Mouse (Mus musculus) intestine, embryonic 15.5 days (tissue): ENCODE measurements around the gene 4430402I18Rik. TPM values are rescaled to one million over a fixed set of nuclear protein-coding genes. Genes with fewer than 3 reads are reported as not detected.

Experiments
- ATAC-seq: fragments of 200-750 bp; cut with Nextera tagmentation; 2 replicates; pipeline ENCODE4 v1.8.0; 2017; ENCODE audit warnings: moderate TSS enrichment, moderate library complexity
- H3K27ac ChIP-seq: fragments of 300-500 bp; sonication (generic); 2 replicates; pipeline ENCODE4 v1.5.1; 2015; ENCODE audit warnings: mild to moderate bottlenecking, inconsistent platforms
- H3K27me3 ChIP-seq: fragments of 300-500 bp; sonication (generic); replicated peaks from 2 replicates; pipeline ENCODE4 v1.6.1; 2015; ENCODE audit warnings: inconsistent platforms
- H3K36me3 ChIP-seq: fragments of 300-500 bp; sonication (generic); 2 replicates; pipeline ENCODE4 v1.6.1; 2015; ENCODE audit warnings: inconsistent platforms
- H3K4me1 ChIP-seq: fragments of 300-500 bp; sonication (generic); replicated peaks from 2 replicates; pipeline ENCODE4 v1.6.1; 2015; ENCODE audit warnings: inconsistent platforms
- H3K4me2 ChIP-seq: fragments of 300-500 bp; sonication (generic); replicated peaks from 2 replicates; pipeline ENCODE4 v1.6.1; 2015; ENCODE audit warnings: mild to moderate bottlenecking, inconsistent platforms
- H3K4me3 ChIP-seq: fragments of 300-500 bp; sonication (generic); replicated peaks from 2 replicates; pipeline ENCODE4 v1.5.1; 2015; ENCODE audit warnings: inconsistent platforms
- H3K9ac ChIP-seq: fragments of 300-500 bp; sonication (generic); 2 replicates; pipeline ENCODE4 v1.6.1; 2015; ENCODE audit warnings: inconsistent platforms
- H3K9me3 ChIP-seq: fragments of 300-500 bp; sonication (generic); 2 replicates; pipeline ENCODE4 v1.6.1; 2016; ENCODE audit warnings: inconsistent platforms
- WGBS: fragments of 180-500 bp; shearing (Covaris S2); methylation state at CpG from one replicate; pipeline ENCODE4 v1.1.7; 2015; 5-methylcytosine and 5-hydroxymethylcytosine counted together
- polyA plus RNA-seq: library from polyadenylated mRNA; unstranded; fragments of >200 nt; fragmentation: Nextera tagmentation; extraction: Ambion mirVana; gene quantifications from 2 replicates; pipeline ENCODE4 v1.2.1, GENCODE M21; 2015

Gene 4430402I18Rik
- polyA plus RNA-seq, 1 experiment from 2014 or later = 1.1 TPM

DNA sequence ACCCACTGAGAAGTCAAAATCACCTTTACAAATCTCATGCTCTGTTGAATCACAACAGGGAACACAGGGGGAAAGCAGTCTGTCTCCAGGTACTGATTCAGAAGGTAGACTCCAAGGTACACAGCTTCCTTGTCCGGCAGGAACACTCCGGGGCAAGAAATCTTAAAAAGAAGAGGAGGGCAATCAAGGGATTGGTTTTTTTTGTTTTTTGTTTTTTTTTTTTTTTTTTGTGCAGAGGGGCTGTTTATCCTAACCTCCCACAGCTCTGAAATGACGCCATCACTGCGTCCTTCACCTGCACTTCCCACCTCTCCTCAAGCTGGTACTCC, 4.1 kb downstream of the 4430402I18Rik start:
- H3K9ac ChIP-seq = peak overlapping the region; percentile 77; the same call in 1 of the 2 replicates
- 0 out of 2 replicates have a peak overlapping the region, but pooled peaks have one; percentile 77 for H3K27ac ChIP-seq
- H3K4me1 ChIP-seq = 0 out of 2 replicates have a peak, but pooled peaks cover 10% of the 10 kb centered on the region
- peak overlapping the region; percentile 85 for H3K4me3 ChIP-seq
- ATAC-seq = peak; percentile 16; the same call in 1 of the 2 replicates
- H3K27me3 ChIP-seq = no peaks in the 10 kb centered on the region
- 2% methylated on average over 4 of the region's 4 CpGs for WGBS
- no peaks in the 10 kb centered on the region for H3K36me3 ChIP-seq
- peak overlapping the region; percentile 89 for H3K4me2 ChIP-seq
- no peaks in the 10 kb centered on the region for H3K9me3 ChIP-seq

DNA sequence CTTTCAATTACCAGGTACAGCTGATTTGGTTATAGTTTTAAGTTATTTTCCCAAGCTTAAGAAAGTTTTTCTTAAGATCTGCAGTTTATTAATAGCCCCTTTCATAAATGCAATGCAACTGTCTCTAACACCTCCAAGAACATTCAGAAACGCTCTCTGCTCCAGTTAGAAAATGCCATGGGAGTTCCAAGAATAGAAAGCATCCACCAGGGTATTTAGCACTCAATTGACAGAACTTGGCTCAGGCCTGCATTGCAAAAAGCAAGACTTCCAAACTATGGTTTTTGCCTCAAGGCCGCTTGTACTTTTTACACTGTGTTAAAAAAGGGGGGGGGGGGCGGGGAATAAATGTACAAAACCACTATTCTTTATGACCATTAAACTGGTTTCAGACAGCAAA, 4.5 kb downstream of the 4430402I18Rik start:
- H3K4me3 ChIP-seq = no peak overlapping the region
- no peaks in the 10 kb centered on the region for H3K27me3 ChIP-seq
- H3K36me3 ChIP-seq = no peaks in the 10 kb centered on the region
- no peak overlapping the region for H3K27ac ChIP-seq
- H3K9ac ChIP-seq = no peak overlapping the region
- WGBS = 53% methylated on average over 3 of the region's 3 CpGs
- 0 out of 2 replicates have a peak, but pooled peaks cover 10% of the 10 kb centered on the region for H3K4me1 ChIP-seq
- H3K4me2 ChIP-seq = peak overlapping the region; percentile 89
- no peaks in the 10 kb centered on the region for H3K9me3 ChIP-seq
- no peak for ATAC-seq

DNA sequence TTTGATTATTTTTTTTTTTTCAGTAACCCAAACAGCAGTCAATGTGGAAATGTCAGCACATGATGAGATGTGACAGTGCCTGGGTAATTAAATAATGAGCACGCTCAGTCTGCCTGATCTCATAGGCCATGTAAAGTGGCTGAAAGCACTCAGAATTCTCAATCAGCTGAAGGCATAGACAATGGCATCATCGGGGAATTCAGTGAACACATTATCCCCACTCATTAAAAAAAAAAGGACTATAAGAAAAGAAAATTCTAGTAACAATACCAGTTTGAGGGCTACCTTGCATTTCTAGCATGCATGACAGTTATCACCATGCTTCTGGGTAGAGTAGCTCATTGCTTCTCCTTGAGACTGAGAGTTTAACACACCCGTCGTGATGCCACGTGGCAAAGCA, 16.3 kb downstream of the 4430402I18Rik start:
- no peaks in the 10 kb centered on the region for H3K4me1 ChIP-seq
- H3K9ac ChIP-seq = no peak overlapping the region
- no peaks in the 10 kb centered on the region for H3K36me3 ChIP-seq
- H3K4me2 ChIP-seq = no peak overlapping the region
- H3K4me3 ChIP-seq = no peak overlapping the region
- H3K9me3 ChIP-seq = no peaks in the 10 kb centered on the region
- no peak for ATAC-seq
- WGBS = 77% methylated on average over 5 of the region's 5 CpGs
- H3K27ac ChIP-seq = no peak overlapping the region
- H3K27me3 ChIP-seq = no peaks in the 10 kb centered on the region

- Histone ChIP-seq H3K27me3 (no peaks in the 10 kb centered on the region), H3K4me3 (no peak overlapping the region), H3K4me2 (no peak overlapping the region), H3K9me3 (no peaks in the 10 kb centered on the region), H3K4me1 (no peaks in the 10 kb centered on the region), H3K27ac (no peak overlapping the region), H3K36me3 (no peaks in the 10 kb centered on the region), H3K9ac (no peak overlapping the region)
- ATAC-seq = no peak
- WGBS = 34% methylated on average over 2 of the region's 2 CpGs
Observed at GRCm38 (mm10) chr19:28947311-28947710, 20.3 kb downstream of the 4430402I18Rik start.

- Histone ChIP-seq H3K27ac (no peak overlapping the region), H3K9ac (no peak overlapping the region), H3K4me3 (no peak overlapping the region), H3K27me3 (no peaks in the 10 kb centered on the region), H3K4me2 (no peak overlapping the region), H3K36me3 (no peaks in the 10 kb centered on the region), H3K9me3 (no peaks in the 10 kb centered on the region), H3K4me1 (no peaks in the 10 kb centered on the region)
- ATAC-seq = no peak
- WGBS = 32% methylated on average over 4 of the region's 4 CpGs
Observed at GRCm38 (mm10) chr19:28946782-28947181, 20.8 kb downstream of the 4430402I18Rik start.

GRCm38 (mm10) chr19:28941271-28941670, 26.3 kb downstream of the 4430402I18Rik start:
- no peaks in the 10 kb centered on the region for H3K27me3 ChIP-seq
- H3K9me3 ChIP-seq = no peaks in the 10 kb centered on the region
- H3K4me2 ChIP-seq = no peak overlapping the region
- no peak for ATAC-seq
- no peaks in the 10 kb centered on the region for H3K4me1 ChIP-seq
- H3K36me3 ChIP-seq = no peaks in the 10 kb centered on the region
- no peak overlapping the region for H3K4me3 ChIP-seq
- no peak overlapping the region for H3K9ac ChIP-seq
- no peak overlapping the region for H3K27ac ChIP-seq
- WGBS = 61% methylated on average over 4 of the region's 4 CpGs

DNA sequence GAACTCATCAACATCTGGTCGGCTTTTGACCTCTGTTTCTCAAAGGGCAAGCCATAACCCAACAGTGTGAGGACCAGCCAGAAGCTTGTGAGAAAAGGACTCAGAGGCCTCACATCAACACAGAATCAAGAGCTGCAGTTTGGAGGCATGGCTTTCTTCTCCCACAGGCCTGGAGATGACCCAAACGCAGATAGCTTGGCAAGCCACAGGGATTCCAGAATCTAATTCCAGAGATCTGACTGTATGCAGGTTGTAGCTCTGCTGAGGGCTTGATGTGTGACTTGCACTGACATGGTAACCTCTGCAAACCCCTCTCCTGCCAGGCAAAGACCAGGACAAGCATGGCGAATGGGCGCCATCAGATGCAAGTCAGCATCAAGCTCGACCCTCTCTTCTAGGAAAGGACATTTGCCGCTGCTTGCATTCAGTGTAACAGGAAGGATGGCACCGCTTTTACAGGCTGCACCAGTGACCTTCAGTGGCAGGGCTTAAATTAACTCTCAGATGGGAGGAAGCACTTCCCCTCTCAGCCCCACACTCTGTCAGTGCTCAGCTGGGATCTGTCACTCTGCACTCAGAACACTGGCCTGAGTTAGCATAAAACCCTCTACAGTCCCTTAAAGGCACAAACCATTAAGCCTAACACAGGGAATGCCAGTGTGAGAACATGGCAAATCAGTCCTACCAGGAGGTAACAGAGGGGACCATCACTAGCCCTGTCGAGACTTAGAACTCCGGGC, 27.3 kb downstream of the 4430402I18Rik start:
- Histone ChIP-seq H3K4me3 (no peak overlapping the region), H3K27me3 (no peaks in the 10 kb centered on the region), H3K4me2 (no peak overlapping the region), H3K9me3 (no peaks in the 10 kb centered on the region), H3K27ac (no peak overlapping the region), H3K4me1 (no peaks in the 10 kb centered on the region), H3K36me3 (no peaks in the 10 kb centered on the region), H3K9ac (no peak overlapping the region)
- ATAC-seq = no peak
- WGBS = 72% methylated on average over 9 of the region's 9 CpGs

DNA sequence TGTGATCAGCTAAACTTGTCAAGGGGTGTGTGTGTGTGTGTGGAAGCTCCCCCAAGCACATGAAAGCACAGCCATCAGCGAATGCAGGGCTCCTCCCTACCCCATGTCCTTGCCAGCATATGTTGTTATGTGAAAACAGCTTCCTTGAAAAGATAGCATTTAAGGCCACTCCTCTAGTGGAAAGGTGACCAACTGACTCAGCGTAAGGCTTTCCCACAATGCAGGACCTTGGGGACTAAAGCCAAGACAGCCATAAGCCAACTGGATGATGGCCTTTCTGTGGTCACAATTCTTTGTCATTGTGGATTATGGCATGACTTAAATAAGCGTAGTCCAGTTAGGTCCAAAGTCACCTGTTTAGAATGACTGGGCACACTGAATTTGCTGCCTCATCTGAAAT, 32.7 kb downstream of the 4430402I18Rik start:
- no peak overlapping the region for H3K4me2 ChIP-seq
- no peaks in the 10 kb centered on the region for H3K9me3 ChIP-seq
- no peaks in the 10 kb centered on the region for H3K27me3 ChIP-seq
- no peaks in the 10 kb centered on the region for H3K4me1 ChIP-seq
- WGBS = 85% methylated on average over 3 of the region's 3 CpGs
- H3K36me3 ChIP-seq = no peaks in the 10 kb centered on the region
- H3K27ac ChIP-seq = no peak overlapping the region
- no peak overlapping the region for H3K9ac ChIP-seq
- H3K4me3 ChIP-seq = no peak overlapping the region
- ATAC-seq = no peak

- H3K27ac ChIP-seq = no peak overlapping the region
- no peak overlapping the region for H3K4me2 ChIP-seq
- no peaks in the 10 kb centered on the region for H3K27me3 ChIP-seq
- no peaks in the 10 kb centered on the region for H3K36me3 ChIP-seq
- peak; percentile 23; the same call in 1 of the 2 replicates for ATAC-seq
- no peak overlapping the region for H3K9ac ChIP-seq
- no peak overlapping the region for H3K4me3 ChIP-seq
- no peaks in the 10 kb centered on the region for H3K4me1 ChIP-seq
- H3K9me3 ChIP-seq = no peaks in the 10 kb centered on the region
Observed at GRCm38 (mm10) chr19:28929034-28929433, 38.6 kb downstream of the 4430402I18Rik start.

DNA sequence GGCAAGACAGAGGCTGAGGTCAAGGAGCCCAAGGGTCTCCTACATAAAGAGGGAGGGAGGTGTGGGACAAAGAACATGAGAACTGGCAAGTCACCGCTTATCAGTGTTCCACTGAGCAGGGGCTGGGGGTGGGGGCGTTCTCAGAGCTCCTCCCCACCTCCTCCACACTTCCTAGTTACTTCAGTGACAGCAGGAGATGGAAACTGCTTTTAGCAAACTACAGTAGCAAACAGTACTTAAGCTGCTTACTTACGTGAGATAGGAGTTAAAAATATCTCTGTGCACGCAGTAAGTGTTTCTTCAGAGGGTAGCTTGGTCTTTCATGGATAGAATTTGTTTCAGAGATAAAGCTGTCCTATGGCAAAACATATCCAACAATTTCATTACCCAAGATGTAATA, 40.2 kb downstream of the 4430402I18Rik start:
- ATAC-seq = no peak
- H3K27ac ChIP-seq = no peak overlapping the region
- no peak overlapping the region for H3K4me3 ChIP-seq
- H3K4me1 ChIP-seq = no peaks in the 10 kb centered on the region
- H3K27me3 ChIP-seq = no peaks in the 10 kb centered on the region
- 43% methylated on average over 4 of the region's 4 CpGs for WGBS
- H3K9me3 ChIP-seq = no peaks in the 10 kb centered on the region
- H3K9ac ChIP-seq = no peak overlapping the region
- H3K4me2 ChIP-seq = no peak overlapping the region
- H3K36me3 ChIP-seq = no peaks in the 10 kb centered on the region

DNA sequence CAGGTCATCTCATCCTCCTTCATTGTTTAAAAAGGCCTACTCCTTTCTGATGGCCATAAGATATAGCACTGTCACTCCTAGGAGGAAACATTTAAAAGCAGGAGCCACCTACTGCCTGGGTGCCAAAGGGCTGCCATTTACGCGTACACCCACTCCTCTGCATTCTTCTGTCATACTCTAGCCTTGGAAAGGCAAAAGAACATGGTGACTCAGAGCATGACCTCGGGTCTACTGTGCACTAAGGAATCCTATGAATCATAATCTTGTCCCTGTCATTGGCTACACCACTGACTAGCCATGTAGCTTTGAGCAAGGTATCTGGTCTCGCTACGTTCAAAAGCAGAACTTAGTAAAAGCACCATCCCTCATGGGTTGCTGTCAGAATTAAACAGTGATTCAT, 41.2 kb downstream of the 4430402I18Rik start:
- Histone ChIP-seq H3K27ac (no peak overlapping the region), H3K9ac (no peak overlapping the region), H3K4me1 (no peaks in the 10 kb centered on the region), H3K27me3 (no peaks in the 10 kb centered on the region), H3K36me3 (no peaks in the 10 kb centered on the region), H3K4me3 (no peak overlapping the region), H3K4me2 (no peak overlapping the region), H3K9me3 (no peaks in the 10 kb centered on the region)
- ATAC-seq = no peak
- 86% methylated on average over 5 of the region's 5 CpGs for WGBS

DNA sequence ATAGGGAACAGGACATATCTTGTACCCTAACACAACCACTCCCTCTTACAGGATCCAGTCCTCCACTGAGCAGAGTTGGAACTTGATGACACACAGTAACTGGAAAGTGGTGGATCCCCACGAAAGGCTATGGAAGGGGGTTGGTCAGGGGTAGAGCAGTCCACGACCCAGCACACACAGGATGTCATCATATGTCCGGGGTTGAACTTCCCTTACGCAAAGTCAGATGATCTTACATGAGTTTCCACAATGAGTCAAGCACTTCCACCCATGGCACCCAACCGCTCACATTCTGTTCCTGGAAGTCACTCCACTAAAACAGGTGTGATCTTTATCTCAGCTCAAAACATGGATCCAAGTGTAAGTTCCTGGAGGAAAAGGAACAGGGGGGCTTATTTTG, 49.8 kb downstream of the 4430402I18Rik start:
- no peak overlapping the region for H3K4me2 ChIP-seq

GRCm38 (mm10) chr19:28916492-28916891, 51.1 kb downstream of the 4430402I18Rik start:
- Histone ChIP-seq H3K9me3 (no peaks in the 10 kb centered on the region), H3K4me1 (no peaks in the 10 kb centered on the region), H3K4me3 (no peak overlapping the region), H3K27ac (no peak overlapping the region), H3K4me2 (no peak overlapping the region), H3K36me3 (no peaks in the 10 kb centered on the region), H3K9ac (no peak overlapping the region), H3K27me3 (no peaks in the 10 kb centered on the region)
- peak; percentile 58 for ATAC-seq
- WGBS = 27% methylated on average over 4 of the region's 4 CpGs

More for the DNA sequence above, 49.8 kb downstream of the 4430402I18Rik start:
- ATAC-seq = no peak
- H3K4me1 ChIP-seq = no peaks in the 10 kb centered on the region
- no peaks in the 10 kb centered on the region for H3K27me3 ChIP-seq
- no peak overlapping the region for H3K27ac ChIP-seq
- 83% methylated on average over 5 of the region's 5 CpGs for WGBS
- H3K36me3 ChIP-seq = no peaks in the 10 kb centered on the region
- no peak overlapping the region for H3K4me3 ChIP-seq
- H3K9me3 ChIP-seq = no peaks in the 10 kb centered on the region
- H3K9ac ChIP-seq = no peak overlapping the region
